Mouse (Mus musculus) ES-E14 (cell line): ENCODE results near the gene Fcgr1. TPM values are rescaled to one million over a fixed set of nuclear protein-coding genes. Genes with fewer than 3 reads are reported as not detected.
"Not testable (repeated sequence)": the region's sequence is repeated elsewhere in the genome, so short reads cannot be mapped to it uniquely, and the experiment has no call there.

Experiments
- DNase-seq: peaks from one replicate; pipeline ENCODE4 v3.0.0-alpha.2; 2013; ENCODE audit warnings: low read depth, low spot score
- H3K27ac ChIP-seq: 2 replicates; pipeline ENCODE4 v1.5.1; 2012; ENCODE audit warnings: low read depth, mild to moderate bottlenecking, low read length, moderate library complexity, mixed read lengths; ENCODE audit not compliant: poor library complexity, insufficient read depth, severe bottlenecking
- H3K36me3 ChIP-seq: 2 replicates; pipeline ENCODE4 v1.6.1; 2012; ENCODE audit warnings: mild to moderate bottlenecking, low read length, moderate library complexity, mixed read lengths; ENCODE audit not compliant: control insufficient read depth, poor library complexity, insufficient read depth, severe bottlenecking
- H3K4me1 ChIP-seq, 2 experiments: fragments of 150-350 bp in 1 of 2; sonication (generic) in 1 of 2; 2 replicates each; pipeline ENCODE4 v1.6.1; 2012; ENCODE audit warnings: low read length in 2 of 2, mild to moderate bottlenecking in 1 of 2, mixed read lengths in 1 of 2; ENCODE audit not compliant: control insufficient read depth in 2 of 2, insufficient read depth in 2 of 2, poor library complexity in 1 of 2
- H3K4me3 ChIP-seq, 2 experiments: fragments of 150-350 bp in 1 of 2; sonication (generic) in 1 of 2; 2 replicates each; pipeline ENCODE4 v1.5.1; 2012; ENCODE audit warnings: low read length in 2 of 2, low read depth in 1 of 2, mild to moderate bottlenecking in 1 of 2, mixed read lengths in 1 of 2; ENCODE audit not compliant: insufficient read depth in 1 of 2, poor library complexity in 1 of 2, severe bottlenecking in 1 of 2
- H3K9ac ChIP-seq: 2 replicates; pipeline ENCODE4 v1.6.1; 2012; ENCODE audit warnings: low read depth, mild to moderate bottlenecking, low read length, mixed read lengths; ENCODE audit not compliant: poor library complexity, insufficient read depth, severe bottlenecking
- H3K9me3 ChIP-seq: fragments of 150-350 bp; sonication (generic); 2 replicates; pipeline ENCODE4 v1.6.1; 2012; ENCODE audit warnings: low read depth, mild to moderate bottlenecking, low read length; ENCODE audit not compliant: control insufficient read depth, insufficient read depth
- CHD2 ChIP-seq: IDR thresholded peaks from 2 replicates; pipeline ENCODE4 v1.6.1; 2014; ENCODE audit warnings: mild to moderate bottlenecking, low read depth, low read length, inconsistent platforms
- HCFC1 ChIP-seq: IDR thresholded peaks from 2 replicates; pipeline ENCODE4 v1.6.1; 2012; ENCODE audit warnings: low read length, inconsistent platforms, borderline replicate concordance; ENCODE audit not compliant: insufficient read depth
- MAFK ChIP-seq: IDR thresholded peaks from 2 replicates; pipeline ENCODE4 v1.6.1; 2014; ENCODE audit warnings: mild to moderate bottlenecking, low read depth, low read length, inconsistent platforms; ENCODE audit not compliant: insufficient read depth
- ZC3H11A ChIP-seq: IDR thresholded peaks from 2 replicates; pipeline ENCODE4 v1.6.1; 2012; ENCODE audit warnings: low read depth, mild to moderate bottlenecking, inconsistent platforms, low read length, borderline replicate concordance
- ZNF384 ChIP-seq: IDR thresholded peaks from 2 replicates; pipeline ENCODE4 v1.6.1; 2012; ENCODE audit warnings: low read depth, low read length, inconsistent platforms
- in situ Hi-C, 2 experiments: fragments of 600-800 bp; cut with MboI; formaldehyde crosslinking; loops; one replicate each; pipeline ENCODE4 v1.15.1; 2025; ENCODE audit warnings: low sequenced_read_pairs in 2 of 2, inconsistent platforms in 1 of 2; ENCODE audit not compliant: unreplicated experiment in 2 of 2
- total RNA-seq: library from RNA; depleted of rRNA; stranded (reverse); fragments of 300-350 nt; gene quantifications from 2 replicates; pipeline ENCODE4 v1.2.3, GENCODE M21; 2012

The Fcgr1 gene
- total RNA-seq, 1 experiment = not detected

DNA sequence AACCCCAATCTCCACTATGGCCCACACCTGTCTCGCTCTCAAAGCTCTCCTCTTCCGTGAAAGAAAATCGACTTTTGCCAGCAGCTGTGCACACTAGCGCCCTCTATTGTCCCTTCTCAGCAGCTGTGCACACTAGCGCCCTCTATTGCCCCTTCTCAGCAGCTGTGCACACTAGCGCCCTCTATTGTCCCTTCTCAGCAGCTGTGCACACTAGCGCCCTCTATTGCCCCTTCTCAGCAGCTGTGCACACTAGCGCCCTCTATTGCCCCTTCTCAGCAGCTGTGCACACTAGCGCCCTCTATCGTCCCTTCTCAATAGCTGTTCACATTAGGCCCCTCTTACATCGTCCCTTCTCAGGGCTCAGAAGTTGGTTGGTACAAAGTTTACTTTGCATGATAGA is 6.4 kb downstream of the Fcgr1 start:
- peaks cover 0 to 12% of the 10 kb centered on the region in 2 experiments; a peak in 1 of 4 replicates for H3K4me1 ChIP-seq
- H3K27ac ChIP-seq, H3K9ac ChIP-seq, in situ Hi-C loops, DNase-seq, H3K4me3 ChIP-seq, H3K36me3 ChIP-seq, H3K9me3 ChIP-seq: not testable (repeated sequence)
- TF ChIP-seq HCFC1 = 0 out of 2 replicates have a peak, but pooled peaks have one; percentile 49

- Histone ChIP-seq H3K9me3 (peaks cover 2% of the 10 kb centered on the region; the same call in 1 of the 2 replicates), H3K4me1 (peaks cover 0 to 7% of the 10 kb centered on the region in 2 experiments; a peak in 1 of 4 replicates), H3K9ac (no peak overlapping the region), H3K36me3 (no peaks in the 10 kb centered on the region), H3K4me3 (no peak overlapping the region), H3K27ac (no peak overlapping the region)
- peak; percentile 55; the same call in 1 of the 2 replicates for TF ChIP-seq ZC3H11A
- no peak for TF ChIP-seq MAFK
- peak; percentile 39 for DNase-seq
- in situ Hi-C loops = loop anchor here in 1 of 2 experiments (5.0 kb wide), 1 partner anchor 148 kb away; no protein-coding TSS in a partner anchor
Measured at GRCm38 (mm10) chr3:96284457-96284856, 9.3 kb downstream of the Fcgr1 start.

GRCm38 (mm10) chr3:96280660-96281059 is 13.1 kb downstream of the Fcgr1 start:
- no peak overlapping the region for H3K4me3 ChIP-seq
- no peaks in the 10 kb centered on the region for H3K9me3 ChIP-seq
- no peak overlapping the region for H3K27ac ChIP-seq
- H3K4me1 ChIP-seq = peaks cover 0 to 7% of the 10 kb centered on the region in 2 experiments; a peak in 1 of 4 replicates
- no peak for TF ChIP-seq HCFC1
- TF ChIP-seq ZC3H11A = peak; percentile 32; the same call in 1 of the 2 replicates
- no peak for DNase-seq
- H3K36me3 ChIP-seq = no peaks in the 10 kb centered on the region
- in situ Hi-C loops = loop anchor here in 1 of 2 experiments (5.0 kb wide), 1 partner anchor 152 kb away; no protein-coding TSS in a partner anchor
- 0 out of 2 replicates have a peak overlapping the region, but pooled peaks have one; percentile 22 for H3K9ac ChIP-seq

DNA sequence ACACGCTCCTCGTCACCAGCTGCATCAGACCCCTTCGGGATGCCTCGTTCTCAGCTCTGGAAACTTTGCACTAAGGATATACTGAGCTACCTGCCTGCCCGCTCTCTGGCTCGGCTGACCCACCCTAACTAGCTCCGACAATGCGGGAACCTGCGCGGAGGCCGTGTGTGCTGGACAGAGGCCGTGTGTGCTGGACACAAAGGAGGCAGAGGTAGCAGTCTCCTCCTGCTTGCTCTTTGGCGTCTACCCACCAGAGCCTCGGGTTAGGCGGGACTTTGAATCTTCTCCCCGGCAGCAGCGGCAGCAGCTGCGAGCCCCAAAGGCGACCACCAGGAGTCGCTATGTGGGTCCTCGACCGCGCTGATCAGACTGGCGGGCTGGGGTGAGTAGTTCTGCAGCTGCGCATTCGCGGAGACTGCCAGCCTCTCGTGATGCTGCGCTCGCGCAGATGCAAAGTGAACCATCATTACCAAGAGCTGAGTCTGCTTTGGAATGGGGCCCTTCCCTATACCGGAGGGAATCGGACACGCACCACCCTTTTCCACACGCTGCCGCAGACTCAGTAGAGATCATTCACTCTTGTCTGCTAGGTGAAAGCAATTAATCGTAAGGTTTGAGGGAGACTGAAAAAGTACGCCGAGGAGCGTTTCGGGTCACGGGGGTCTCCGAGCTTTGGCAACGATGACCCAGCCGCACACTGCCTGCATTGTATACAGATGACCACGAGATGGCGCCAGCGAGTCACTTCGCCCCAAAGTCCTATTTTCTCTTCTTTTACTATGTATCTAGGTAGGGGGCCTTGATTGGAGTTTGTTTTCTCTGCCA is 15.8 kb downstream of the Fcgr1 start:
- H3K9me3 ChIP-seq = no peaks in the 10 kb centered on the region
- peaks cover 0 to 2% of the 10 kb centered on the region in 2 experiments; a peak in 2 of 4 replicates for H3K4me1 ChIP-seq
- H3K4me3 ChIP-seq = peak overlapping the region; percentile 71 to 80
- in situ Hi-C loops = no loop called here
- peak; percentile 79 for DNase-seq
- H3K36me3 ChIP-seq = no peaks in the 10 kb centered on the region
- TF ChIP-seq ZC3H11A (0 out of 2 replicates have a peak, but pooled peaks have one; percentile 30), CHD2 (no peak), HCFC1 (peak; percentile 39; the same call in 1 of the 2 replicates)
- peak overlapping the region; percentile 84 for H3K9ac ChIP-seq
- peak overlapping the region; percentile 77 for H3K27ac ChIP-seq

DNA sequence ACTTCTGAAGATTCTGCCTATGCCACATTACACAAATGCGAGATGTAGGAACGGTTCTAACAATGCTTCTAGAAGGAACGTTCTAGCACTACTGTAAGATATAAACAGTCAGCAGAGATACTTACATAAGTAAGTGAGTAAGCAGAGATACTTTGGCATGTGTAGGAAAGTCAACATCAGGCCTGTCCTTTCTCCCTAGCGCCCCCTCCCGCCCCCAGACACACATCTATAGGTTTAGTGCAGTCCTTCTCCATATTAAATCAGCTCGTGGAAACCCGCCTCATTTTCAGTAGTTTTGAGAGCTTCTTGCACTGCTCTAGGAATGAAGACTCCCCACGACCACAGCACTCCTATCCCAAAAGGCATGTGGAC is 16.4 kb downstream of the Fcgr1 start:
- H3K4me3 ChIP-seq = peak overlapping the region; percentile 71 to 80
- peaks cover 0 to 2% of the 10 kb centered on the region in 2 experiments; a peak in 2 of 4 replicates for H3K4me1 ChIP-seq
- peak overlapping the region; percentile 83 for H3K9ac ChIP-seq
- TF ChIP-seq ZC3H11A (peak; percentile 26; the same call in 1 of the 2 replicates), ZNF384 (no peak)
- no peak overlapping the region for H3K27ac ChIP-seq
- peak; percentile 39 for DNase-seq
- H3K36me3 ChIP-seq = no peaks in the 10 kb centered on the region
- in situ Hi-C loops = no loop called here
- no peaks in the 10 kb centered on the region for H3K9me3 ChIP-seq
